Mouse (Mus musculus) CH12.LX (cell line): Measurements from ENCODE around the gene Mlxipl. TPM values are rescaled to one million over a fixed set of nuclear protein-coding genes. Genes with fewer than 3 reads are reported as not detected.

ENCODE experiments used
- DNase-seq: peaks from one replicate; pipeline ENCODE4 v3.0.0-alpha.2; 2013; ENCODE audit errors: extremely low read depth
- H3K27ac ChIP-seq: 2 replicates; pipeline ENCODE4 v1.5.1; 2012; ENCODE audit warnings: low read depth, mild to moderate bottlenecking, control low read depth, moderate library complexity; ENCODE audit not compliant: insufficient read depth
- H3K27me3 ChIP-seq: replicated peaks from 2 replicates; pipeline ENCODE3; 2012; ENCODE audit warnings: inconsistent platforms
- H3K36me3 ChIP-seq, 2 experiments: replicated peaks in 1 of 2; 2 replicates each; pipeline versions ENCODE3 to v1.6.1; 2012; ENCODE audit warnings: inconsistent platforms in 1 of 2, low read length in 1 of 2, mild to moderate bottlenecking in 1 of 2, mixed read lengths in 1 of 2, moderate library complexity in 1 of 2; ENCODE audit not compliant: control insufficient read depth in 1 of 2, insufficient read depth in 1 of 2
- H3K4me1 ChIP-seq, 2 experiments: 2 replicates each; pipeline ENCODE4 v1.6.1; 2012; ENCODE audit warnings: inconsistent platforms in 1 of 2, moderate library complexity in 1 of 2; ENCODE audit not compliant: insufficient read depth in 2 of 2, control insufficient read depth in 1 of 2
- H3K4me2 ChIP-seq: 2 replicates; pipeline ENCODE4 v1.6.1; 2012; ENCODE audit warnings: low read depth, mild to moderate bottlenecking, control low read depth; ENCODE audit not compliant: poor library complexity, insufficient read depth, severe bottlenecking
- H3K4me3 ChIP-seq, 3 experiments: fragments of 150-350 bp in 1 of 3; sonication (generic) in 1 of 3; replicated peaks in 1 of 3; 2 replicates each; pipeline versions ENCODE3 to v1.5.1; 2011 to 2012; ENCODE audit warnings: low read depth in 2 of 3, low read length in 2 of 3, mild to moderate bottlenecking in 2 of 3, moderate library complexity in 2 of 3, control low read depth in 1 of 3, improper control_type of control experiment in 1 of 3, inconsistent platforms in 1 of 3, mixed read lengths in 1 of 3; ENCODE audit not compliant: poor library complexity in 1 of 3
- H3K79me2 ChIP-seq: replicated peaks from 2 replicates; pipeline ENCODE4 v1.6.1; 2012; ENCODE audit warnings: mild to moderate bottlenecking, moderate library complexity; ENCODE audit not compliant: control insufficient read depth, poor library complexity, insufficient read depth, severe bottlenecking; ENCODE audit errors: extremely low read depth
- H3K9ac ChIP-seq: 2 replicates; pipeline ENCODE4 v1.6.1; 2012; ENCODE audit warnings: low read depth, mild to moderate bottlenecking, control low read depth, moderate library complexity; ENCODE audit not compliant: insufficient read depth
- H3K9me3 ChIP-seq: replicated peaks from 2 replicates; pipeline ENCODE3; 2012; ENCODE audit warnings: low read length, inconsistent platforms, mixed read lengths
- CHD2 ChIP-seq: IDR thresholded peaks from 2 replicates; pipeline ENCODE4 v1.6.1; 2011; ENCODE audit warnings: low read length, improper control_type of control experiment
- CTCF ChIP-seq, 2 experiments: IDR thresholded peaks in 1 of 2; conservative IDR thresholded peaks in 1 of 2; 2 replicates each; pipeline ENCODE4 v1.5.1; 2011 to 2012; ENCODE audit warnings: low read depth in 2 of 2, low read length in 2 of 2, improper control_type of control experiment in 1 of 2, inconsistent platforms in 1 of 2, mild to moderate bottlenecking in 1 of 2, moderate library complexity in 1 of 2
- ETS1 ChIP-seq: conservative IDR thresholded peaks from 2 replicates; pipeline ENCODE4 v1.6.1; 2012; ENCODE audit warnings: low read depth, mild to moderate bottlenecking, inconsistent platforms, low read length, improper control_type of control experiment, moderate library complexity
- GABPA ChIP-seq: IDR thresholded peaks from 2 replicates; pipeline ENCODE4 v1.6.1; 2012; ENCODE audit warnings: low read depth, low read length, improper control_type of control experiment, inconsistent platforms; ENCODE audit not compliant: insufficient replicate concordance
- JUND ChIP-seq: conservative IDR thresholded peaks from 2 replicates; pipeline ENCODE4 v1.6.1; 2011; ENCODE audit warnings: low read depth, low read length, improper control_type of control experiment
- MAZ ChIP-seq: IDR thresholded peaks from 2 replicates; pipeline ENCODE4 v1.6.1; 2012; ENCODE audit warnings: low read depth, mild to moderate bottlenecking, inconsistent platforms, low read length, improper control_type of control experiment, moderate library complexity
- RCOR1 ChIP-seq: conservative IDR thresholded peaks from 2 replicates; pipeline ENCODE4 v1.6.1; 2012; ENCODE audit warnings: low read depth, mild to moderate bottlenecking, inconsistent platforms, low read length, improper control_type of control experiment
- TBP ChIP-seq: conservative IDR thresholded peaks from 2 replicates; pipeline ENCODE4 v1.6.1; 2011; ENCODE audit warnings: low read depth, low read length, improper control_type of control experiment
- USF1 ChIP-seq: IDR thresholded peaks from 2 replicates; pipeline ENCODE4 v1.6.1; 2014; ENCODE audit warnings: low read depth, mild to moderate bottlenecking, inconsistent platforms, low read length, improper control_type of control experiment
- USF2 ChIP-seq: conservative IDR thresholded peaks from 2 replicates; pipeline ENCODE4 v1.6.1; 2011; ENCODE audit warnings: low read depth, low read length, improper control_type of control experiment
- ZNF384 ChIP-seq: IDR thresholded peaks from 2 replicates; pipeline ENCODE4 v1.6.1; 2012; ENCODE audit warnings: low read depth, low read length, improper control_type of control experiment, inconsistent platforms
- dilution Hi-C: fragments of 300-500 bp; cut with MboI; formaldehyde crosslinking; loops from 2 replicates; pipeline ENCODE4 v1.14.3; 2020; ENCODE audit warnings: low sequenced_read_pairs; ENCODE audit not compliant: extremely low pct_unique_long_range_greater_than_20kb, extremely low pct_ligation_motif_present
- in situ Hi-C: fragments of 300-500 bp; cut with MboI; formaldehyde crosslinking; loops from 3 replicates; pipeline ENCODE4 v1.14.3; 2019; ENCODE audit warnings: low sequenced_read_pairs, low pct_ligation_motif_present, low pct_unique_long_range_greater_than_20kb, mixed read lengths
- polyA plus RNA-seq: library from polyadenylated mRNA; unstranded; fragments of >175 nt; gene quantifications from 2 replicates; pipeline ENCODE4 v1.2.1, GENCODE M21; 2012; ENCODE audit warnings: low read depth; ENCODE audit not compliant: insufficient read length
- total RNA-seq, 2 experiments: library from RNA; depleted of rRNA; stranded (reverse); fragments of 300-350 nt in 1 of 2; fragments of >200 nt in 1 of 2; gene quantifications; 2 replicates each; pipeline ENCODE4 v1.2.3; 2012 to 2014

The Mlxipl gene
- total and polyA plus RNA-seq, 3 experiments: not detected

DNA sequence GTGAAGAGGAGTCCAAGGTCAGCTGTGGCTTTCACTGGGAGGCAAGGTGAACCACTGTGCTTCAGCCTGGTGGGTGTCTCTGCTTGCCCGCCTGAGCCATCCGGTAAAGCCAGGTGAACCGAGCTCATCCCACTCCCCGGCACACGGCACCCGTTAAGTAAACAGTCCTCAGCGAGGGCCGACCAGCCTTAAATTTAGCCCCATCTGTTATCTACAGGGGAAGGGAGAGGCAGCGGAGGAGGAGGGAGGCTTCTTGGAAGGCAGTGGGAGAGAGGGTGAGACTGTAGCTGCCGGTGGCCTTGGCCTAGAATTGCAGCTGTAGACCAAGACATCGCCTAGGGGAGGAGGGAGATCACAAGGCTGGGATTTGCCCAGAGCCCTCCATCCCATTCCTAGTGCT lies 48.9 kb upstream of the Mlxipl start:
- Histone ChIP-seq H3K36me3 (peaks cover 0 to 59% of the 10 kb centered on the region in 2 experiments), H3K79me2 (no peaks in the 10 kb centered on the region), H3K27me3 (no peaks in the 10 kb centered on the region), H3K9ac (no peak overlapping the region), H3K4me3 (no peak overlapping the region), H3K4me2 (no peak overlapping the region), H3K9me3 (no peaks in the 10 kb centered on the region), H3K4me1 (no peaks in the 10 kb centered on the region), H3K27ac (no peak overlapping the region)
- dilution Hi-C loops (no loop called here), in situ Hi-C loops (no loop called here)
- no peak for DNase-seq
- TF ChIP-seq TBP (no peak), CHD2 (no peak), MAZ (no peak)

DNA sequence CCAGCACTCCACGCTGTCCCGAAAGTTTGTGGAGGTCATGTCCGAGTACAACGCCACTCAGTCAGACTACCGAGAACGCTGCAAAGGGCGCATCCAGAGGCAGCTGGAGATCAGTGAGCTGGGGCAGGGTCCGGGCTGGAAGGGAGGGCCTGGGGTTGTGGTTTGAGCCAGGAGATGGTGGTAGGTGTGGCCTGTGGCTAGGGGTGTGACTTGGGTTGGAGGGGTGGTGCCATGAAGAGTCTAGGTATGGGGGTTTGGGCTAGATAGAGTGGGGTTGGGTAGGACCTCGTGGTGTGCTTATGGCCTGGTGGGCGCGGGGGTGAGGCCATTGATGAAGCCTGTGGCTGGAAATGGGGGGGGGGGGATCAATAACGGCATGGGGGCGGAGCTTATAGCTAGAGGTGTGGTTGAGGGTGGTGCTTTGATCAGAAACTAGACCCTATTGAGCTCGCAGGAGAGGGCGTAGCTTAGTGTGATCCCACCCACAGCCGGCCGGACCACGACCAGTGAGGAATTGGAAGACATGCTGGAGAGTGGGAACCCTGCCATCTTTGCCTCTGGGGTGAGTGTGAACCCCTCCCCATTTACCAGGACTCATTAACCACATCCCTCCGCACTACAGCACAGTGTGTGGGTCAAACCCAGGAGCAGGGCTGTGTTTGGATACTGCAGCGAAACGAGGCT lies 47.4 kb upstream of the Mlxipl start:
- Histone ChIP-seq H3K79me2 (no peaks in the 10 kb centered on the region), H3K9me3 (no peaks in the 10 kb centered on the region), H3K4me1 (no peaks in the 10 kb centered on the region), H3K4me3 (no peak overlapping the region), H3K27me3 (no peaks in the 10 kb centered on the region), H3K36me3 (peaks cover 0 to 60% of the 10 kb centered on the region in 2 experiments), H3K27ac (no peak overlapping the region), H3K9ac (no peak overlapping the region), H3K4me2 (no peak overlapping the region)
- TF ChIP-seq GABPA (no peak), JUND (no peak), USF2 (no peak)
- no peak for DNase-seq
- dilution Hi-C loops (no loop called here), in situ Hi-C loops (no loop called here)

DNA sequence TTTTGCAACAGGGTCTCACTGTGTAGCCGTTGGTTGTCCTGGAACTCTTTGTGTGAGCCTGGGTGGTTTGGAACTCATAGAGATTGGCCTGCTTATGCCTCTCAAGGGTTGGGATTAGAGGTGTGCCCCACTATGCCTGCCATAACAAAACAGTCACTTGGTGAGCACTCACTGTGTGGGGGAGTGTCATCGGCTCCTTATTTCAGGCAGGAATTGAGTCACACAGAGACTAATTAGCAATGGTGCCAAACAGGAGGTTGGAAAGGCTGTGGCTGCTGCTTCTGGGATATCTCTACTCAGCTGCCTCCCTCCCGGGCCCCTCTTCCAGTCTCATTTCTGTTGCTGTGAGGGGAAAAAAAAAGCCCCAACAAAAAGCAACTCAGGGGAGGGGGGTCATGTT lies 45.1 kb upstream of the Mlxipl start:
- no peak overlapping the region for H3K4me3 ChIP-seq
- no peak overlapping the region for H3K4me2 ChIP-seq
- H3K9ac ChIP-seq: no peak overlapping the region
- in situ Hi-C loops: no loop called here
- no peak for DNase-seq
- no peaks in the 10 kb centered on the region for H3K79me2 ChIP-seq
- H3K4me1 ChIP-seq: no peaks in the 10 kb centered on the region
- TF ChIP-seq RCOR1: no peak
- TF ChIP-seq USF1: no peak
- TF ChIP-seq GABPA: no peak
- no peak for TF ChIP-seq ZNF384
- no peak for TF ChIP-seq CTCF (conservative IDR thresholded peaks at IDR 0.05 in 1 of 2, IDR thresholded peaks at IDR 0.05 in 1 of 2; ENCODE audit: low read depth in 2 of 2, low read length in 2 of 2)
- TF ChIP-seq CHD2: no peak
- no peak for TF ChIP-seq ETS1
- TF ChIP-seq, all 38 proteins: peak for 0
- Histone ChIP-seq H3K36me3 (peaks cover 0 to 54% of the 10 kb centered on the region in 2 experiments), H3K27me3 (no peaks in the 10 kb centered on the region), H3K27ac (no peak overlapping the region), H3K9me3 (no peaks in the 10 kb centered on the region)
- dilution Hi-C loops: no loop called here
